Mouse (Mus musculus) right cerebral cortex, postnatal 4 days (tissue): Measurements from ENCODE around the gene Met.

Experiments
- DNase-seq: peaks from one replicate; pipeline ENCODE4 v3.0.0-alpha.2; 2022

Gene Met

GRCm38 (mm10) chr6:17554757-17555156, 91.2 kb downstream of the Met start:
- DNase-seq = no peak

DNA sequence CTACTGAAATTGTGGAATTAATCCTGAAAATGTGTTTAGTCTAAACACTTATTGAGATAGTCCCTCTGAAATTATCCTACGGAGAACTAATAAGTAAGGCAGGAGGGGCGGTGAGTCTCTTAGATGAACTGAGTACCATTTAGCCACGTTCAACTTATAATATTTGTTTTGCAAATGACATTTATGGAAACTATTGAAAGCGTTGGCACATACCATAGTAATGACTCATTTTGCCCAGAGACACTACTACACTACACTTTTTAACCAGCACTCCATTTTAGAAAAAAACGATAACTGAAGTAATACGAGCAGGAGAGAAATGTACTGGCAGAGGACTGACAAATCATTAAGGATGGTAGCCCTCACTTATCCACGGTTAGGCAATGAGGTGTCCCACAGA, 92.1 kb downstream of the Met start:
- no peak for DNase-seq

DNA sequence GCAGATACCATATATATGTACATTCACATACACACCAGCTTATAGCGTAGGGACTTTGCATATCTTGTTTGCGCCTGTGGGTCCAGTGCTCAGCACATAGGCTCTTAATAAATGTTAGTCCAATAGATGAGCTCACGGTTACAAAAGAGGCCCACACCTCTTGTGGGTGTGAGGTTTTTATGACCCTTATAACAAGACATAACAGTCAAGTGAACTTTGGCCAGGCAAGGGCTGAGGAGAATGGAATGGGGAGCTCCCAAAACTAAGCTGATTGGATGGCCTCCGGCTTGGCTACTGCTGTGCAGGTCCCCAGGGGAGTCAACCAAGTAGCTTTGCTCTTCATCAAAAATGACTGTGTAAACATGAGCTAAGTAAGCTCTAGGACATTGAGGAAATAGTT, 96.1 kb downstream of the Met start:
- no peak for DNase-seq

DNA sequence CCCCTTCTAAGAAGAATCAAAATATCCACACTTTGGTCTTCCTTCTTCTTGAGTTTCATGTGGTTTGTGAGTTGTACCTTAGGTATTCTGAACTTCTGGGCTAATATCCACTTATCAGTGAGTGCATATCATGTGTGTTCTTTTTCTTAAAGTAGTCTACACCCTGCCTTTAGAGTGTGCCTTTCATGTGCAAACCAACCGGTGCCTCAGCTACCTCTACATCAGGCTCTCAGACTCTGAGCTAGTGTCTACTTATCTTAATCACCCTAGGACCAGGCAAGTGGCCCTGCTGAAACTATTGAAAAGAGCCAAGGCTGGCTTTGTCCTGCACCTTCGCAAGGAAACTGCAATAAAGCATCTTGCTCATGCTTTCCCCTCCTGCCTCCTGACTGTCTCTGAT, 97.7 kb downstream of the Met start:
- no peak for DNase-seq

GRCm38 (mm10) chr6:17561886-17562285, 98.3 kb downstream of the Met start:
- DNase-seq = no peak

DNA sequence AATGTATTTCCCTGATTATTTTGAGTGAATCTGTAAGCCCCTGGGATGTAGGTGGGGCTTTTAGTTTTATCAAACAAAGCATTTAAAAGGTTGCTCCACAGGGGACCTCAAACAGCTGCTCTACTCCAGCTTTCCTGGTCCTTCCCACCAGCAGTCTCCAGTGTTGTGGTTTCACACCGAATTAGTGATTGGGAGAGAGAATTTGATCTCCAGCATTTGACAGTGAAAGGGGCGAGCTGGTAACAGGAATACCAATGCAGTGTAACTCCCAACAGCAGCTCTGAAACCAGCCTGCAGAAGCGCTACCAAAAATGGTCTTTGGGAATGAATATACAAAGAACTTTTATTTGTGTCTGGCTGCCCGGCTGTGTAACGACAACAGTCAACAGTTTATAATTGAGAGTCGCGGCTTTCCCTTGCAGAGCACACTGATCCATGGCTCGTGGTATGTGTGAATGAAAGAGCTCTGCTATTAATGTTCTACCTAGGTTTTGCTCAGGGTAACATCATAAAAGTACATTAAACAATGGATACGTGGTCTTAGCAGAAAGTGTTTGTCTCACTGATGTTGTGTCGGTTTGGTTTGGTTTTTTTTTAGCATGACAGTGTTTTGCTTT, 99.0 kb downstream of the Met start:
- DNase-seq = no peak

GRCm38 (mm10) chr6:17568702-17569352, 105.2 kb downstream of the Met start:
- DNase-seq = no peak

- no peak for DNase-seq
Observed at GRCm38 (mm10) chr6:17573227-17573626, 109.6 kb downstream of the Met start.

GRCm38 (mm10) chr6:17573732-17574131, 110.1 kb downstream of the Met start:
- no peak for DNase-seq

- no peak for DNase-seq
Observed at GRCm38 (mm10) chr6:17578092-17578760, 114.6 kb downstream of the Met start.

GRCm38 (mm10) chr6:17580349-17580748, 116.7 kb downstream of the Met start:
- no peak for DNase-seq

DNA sequence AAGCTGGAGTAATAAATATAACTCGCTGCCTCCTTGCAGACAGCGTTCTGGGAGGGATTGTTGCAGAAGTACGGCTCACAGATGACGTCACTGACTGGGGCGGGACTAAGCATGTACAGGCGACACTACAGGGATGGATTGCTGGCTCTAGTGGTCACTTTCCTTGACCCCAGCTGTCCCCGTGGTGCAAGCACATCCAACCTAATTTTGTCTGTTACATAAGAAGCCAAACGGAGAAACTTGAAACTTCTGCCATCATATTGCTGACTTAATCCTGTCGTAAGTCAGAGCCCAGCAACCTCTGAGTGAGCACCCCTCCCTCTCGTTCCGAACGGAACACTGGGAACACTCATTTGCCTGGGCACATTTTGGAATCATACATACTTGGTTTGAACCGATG, 120.4 kb downstream of the Met start:
- DNase-seq = peak; percentile 44

- DNase-seq = peak; percentile 84
Observed at GRCm38 (mm10) chr6:17589049-17589952, 125.7 kb downstream of the Met start.

- DNase-seq = no peak
Observed at GRCm38 (mm10) chr6:17589953-17590627, 126.5 kb downstream of the Met start.

DNA sequence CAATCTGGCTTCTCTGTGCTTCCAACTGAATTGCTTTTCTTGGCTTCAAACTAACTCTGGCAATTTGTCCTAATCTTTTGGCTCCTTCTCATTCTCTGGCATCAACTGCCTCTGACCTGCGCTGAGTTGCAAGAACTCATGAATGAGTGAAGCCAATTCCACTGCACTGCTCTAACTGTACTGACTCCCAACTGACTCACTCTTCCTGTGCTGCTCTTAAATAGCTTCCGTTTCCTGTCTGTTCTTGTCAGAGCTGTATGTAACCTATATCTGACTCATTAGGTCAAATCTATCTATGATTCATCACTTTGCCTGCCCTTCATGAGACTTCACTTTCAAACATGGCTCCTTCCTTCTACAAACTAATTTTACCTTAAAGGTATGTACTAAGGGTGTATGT, 130.4 kb downstream of the Met start:
- DNase-seq = no peak

DNA sequence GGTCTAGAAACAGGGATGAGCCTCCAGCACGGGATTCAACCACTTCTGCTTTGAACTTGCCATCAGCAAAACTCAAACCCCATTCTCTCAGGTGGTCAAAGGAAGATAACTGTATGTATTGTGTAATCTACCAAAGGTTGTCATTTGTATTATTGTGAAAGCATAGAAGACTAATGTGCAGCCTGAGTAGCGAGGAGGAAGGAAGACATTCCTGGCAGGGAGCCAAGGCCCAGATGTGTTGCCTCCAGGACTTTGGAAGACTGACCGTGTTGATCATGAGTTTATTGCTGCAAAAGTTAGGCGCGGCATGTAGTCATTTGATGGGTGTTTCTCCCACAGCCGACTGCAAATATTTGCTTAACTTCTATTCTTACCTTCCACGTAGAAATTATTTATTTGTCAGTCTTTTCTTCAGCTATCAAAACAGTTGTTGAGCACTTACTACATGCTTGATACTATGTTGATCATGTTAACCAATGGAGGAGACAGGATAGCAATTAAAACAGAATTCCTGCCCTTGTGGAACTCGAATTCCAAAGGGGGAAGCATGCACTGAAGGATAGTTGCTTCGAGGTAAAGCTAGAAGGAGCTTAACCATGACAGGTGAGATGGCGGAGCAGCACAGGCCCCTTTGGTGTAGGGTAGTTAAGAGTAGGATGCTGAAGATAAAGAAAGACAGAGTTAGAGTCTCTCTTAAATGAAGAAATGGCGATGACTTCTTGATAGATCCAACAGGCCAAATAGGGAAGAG, 132.3 kb downstream of the Met start:
- DNase-seq = peak; percentile 11

- DNase-seq = no peak
Observed at GRCm38 (mm10) chr6:17599373-17599772, 135.8 kb downstream of the Met start.

DNA sequence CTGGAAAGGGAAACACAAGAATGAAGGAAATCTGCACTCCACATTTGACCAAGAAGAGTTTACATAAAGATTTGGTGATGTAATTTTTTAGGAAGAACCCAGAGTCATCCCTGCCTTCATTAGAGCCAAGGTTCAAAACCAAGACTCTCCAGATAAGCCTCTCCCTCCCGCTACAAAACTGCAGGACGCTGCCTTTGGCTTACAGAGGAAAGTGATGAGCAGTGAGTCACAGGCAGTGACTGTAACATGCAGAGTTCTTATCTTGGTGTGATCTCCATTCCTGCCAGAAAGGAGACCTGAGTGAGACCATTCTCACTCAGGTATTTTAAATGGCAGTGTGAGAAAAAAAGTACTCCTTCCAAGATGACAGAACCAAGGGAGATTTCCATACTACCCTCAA, 137.9 kb downstream of the Met start:
- no peak for DNase-seq

DNA sequence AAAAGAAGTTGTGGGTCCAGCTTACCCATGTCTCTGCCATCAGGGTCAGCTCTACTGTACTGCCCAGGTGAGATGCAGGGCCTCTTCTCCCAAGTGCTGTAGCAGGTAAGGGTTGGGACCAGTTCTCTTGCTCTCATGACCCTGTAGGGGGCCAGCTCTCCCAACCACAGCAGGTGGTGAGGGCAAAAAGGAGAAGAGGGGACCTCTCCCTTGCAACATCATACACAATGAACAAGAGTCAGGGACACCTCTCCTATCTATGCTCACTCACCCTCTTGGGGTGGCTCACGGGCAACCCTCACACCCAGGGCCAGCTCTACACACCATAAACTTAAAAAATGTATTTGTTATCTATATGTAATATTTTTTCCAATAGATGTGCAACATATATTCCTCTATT, 143.3 kb downstream of the Met start:
- DNase-seq = no peak

DNA sequence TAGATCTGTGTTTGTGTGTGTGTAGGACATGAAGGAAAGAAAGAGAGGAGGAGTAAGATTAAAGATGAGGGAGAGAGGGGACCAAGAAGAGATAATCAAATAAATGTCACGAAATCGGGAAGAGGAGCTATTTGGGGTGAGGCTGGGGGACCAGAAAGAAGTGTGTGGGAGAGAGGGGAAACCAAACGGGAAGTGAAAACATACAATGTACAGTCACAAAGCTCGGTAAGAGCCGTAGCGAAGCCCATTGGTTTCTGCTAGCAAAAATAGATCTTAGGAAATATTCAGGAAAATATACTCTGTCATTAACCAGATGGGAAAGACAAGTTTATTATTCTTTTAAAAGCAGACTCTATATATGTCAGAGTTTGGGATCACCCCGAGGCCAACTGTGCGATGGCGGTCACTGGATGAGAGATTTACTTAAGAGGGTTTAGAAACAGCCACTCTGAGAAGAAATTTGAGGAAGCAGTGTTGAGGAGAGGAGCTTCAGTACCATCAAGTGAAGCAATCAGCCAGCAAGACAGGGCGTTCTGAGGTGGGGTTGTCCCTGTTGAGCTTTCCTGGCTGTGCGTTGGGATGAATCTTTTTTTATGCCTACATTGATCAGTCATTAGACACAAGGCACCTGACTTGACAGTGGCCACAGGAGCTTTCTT, 147.9 kb downstream of the Met start:
- no peak for DNase-seq

GRCm38 (mm10) chr6:17612652-17613051, 149.1 kb downstream of the Met start:
- no peak for DNase-seq
